Mouse (Mus musculus) C2C12 (cell line): Measurements from ENCODE around the gene Atp5b. TPM values are rescaled to one million over a fixed set of nuclear protein-coding genes. Genes with fewer than 3 reads are reported as not detected.

Source experiments
- H3K27me3 ChIP-seq: one replicate; pipeline ENCODE4 v1.6.1; 2011; ENCODE audit not compliant: control insufficient read depth, insufficient read depth, insufficient read length
- H3K36me3 ChIP-seq: one replicate; pipeline ENCODE4 v1.6.1; 2011; ENCODE audit not compliant: control insufficient read depth, insufficient read depth
- H3K4me3 ChIP-seq: one replicate; pipeline ENCODE4 v1.5.1; 2011; ENCODE audit warnings: mild to moderate bottlenecking, control low read depth; ENCODE audit not compliant: poor library complexity, insufficient read depth, severe bottlenecking
- H3K79me2 ChIP-seq: one replicate; pipeline ENCODE4 v1.6.1; 2011; ENCODE audit not compliant: control insufficient read depth, insufficient read depth
- H3K79me3 ChIP-seq: one replicate; pipeline ENCODE4 v1.6.1; 2011; ENCODE audit warnings: low read depth, control low read depth
- H3ac ChIP-seq: one replicate; pipeline ENCODE3; 2011; ENCODE audit warnings: low read depth; ENCODE audit not compliant: control insufficient read depth, insufficient read length
- CEBPB ChIP-seq: IDR thresholded peaks from one replicate; pipeline ENCODE4 v1.6.1; 2011; ENCODE audit warnings: low read depth, mild to moderate bottlenecking, control low read depth, moderate library complexity
- CTCF ChIP-seq: IDR thresholded peaks from one replicate; pipeline ENCODE4 v1.5.1; 2011; ENCODE audit not compliant: control insufficient read depth, insufficient read depth, insufficient read length
- FOSL1 ChIP-seq: IDR thresholded peaks from one replicate; pipeline ENCODE4 v1.8.0; 2011; ENCODE audit warnings: mild to moderate bottlenecking, low read length; ENCODE audit not compliant: poor library complexity, insufficient read depth, severe bottlenecking
- MAX ChIP-seq: IDR thresholded peaks from one replicate; pipeline ENCODE4 v1.6.1; 2011; ENCODE audit warnings: mild to moderate bottlenecking, control low read depth
- MYOD1 ChIP-seq: IDR thresholded peaks from one replicate; pipeline ENCODE4 v1.6.1; 2011; ENCODE audit warnings: low read depth; ENCODE audit not compliant: control insufficient read depth, insufficient read length
- MYOG ChIP-seq: IDR thresholded peaks from one replicate; pipeline ENCODE4 v1.6.1; 2011; ENCODE audit not compliant: control insufficient read depth, insufficient read length; ENCODE audit errors: extremely low read depth
- USF1 ChIP-seq: IDR thresholded peaks from one replicate; pipeline ENCODE4 v1.6.1; 2011; ENCODE audit warnings: low read depth, mild to moderate bottlenecking, control low read depth, moderate library complexity
- polyA plus RNA-seq: library from polyadenylated mRNA; unstranded; fragments of >200 nt; fragmentation: generic; extraction: Trizol; gene quantifications from one replicate; pipeline ENCODE4 v1.2.1, GENCODE M21; 2012; ENCODE audit warnings: missing spikeins

Atp5b gene
- polyA plus RNA-seq, 1 experiment = 3,917 TPM

DNA sequence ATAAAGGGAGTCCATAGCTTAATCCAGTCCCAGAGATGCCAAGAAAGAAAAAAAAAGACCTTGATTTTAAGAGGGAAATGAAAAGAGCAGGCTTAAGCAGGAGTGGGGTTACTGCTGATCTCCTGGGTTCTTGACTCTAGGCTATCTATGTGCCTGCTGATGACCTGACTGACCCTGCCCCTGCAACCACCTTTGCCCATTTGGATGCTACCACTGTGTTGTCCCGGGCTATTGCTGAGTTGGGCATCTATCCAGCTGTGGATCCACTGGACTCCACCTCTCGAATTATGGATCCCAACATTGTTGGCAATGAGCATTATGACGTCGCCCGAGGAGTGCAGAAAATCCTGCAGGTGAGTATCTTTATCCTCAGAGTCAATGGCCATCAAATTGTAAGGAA, 5.1 kb downstream of the Atp5b start:
- no peak overlapping the region for H3K4me3 ChIP-seq
- H3K36me3 ChIP-seq = peaks cover 72% of the 10 kb centered on the region
- H3K79me3 ChIP-seq = peaks cover 41% of the 10 kb centered on the region
- no peaks in the 10 kb centered on the region for H3K27me3 ChIP-seq
- TF ChIP-seq FOSL1 = no peak
- TF ChIP-seq USF1 = no peak
- TF ChIP-seq CEBPB = no peak
- TF ChIP-seq MAX = no peak
- TF ChIP-seq CTCF = no peak
- TF ChIP-seq MYOD1 = no peak
- no peak for TF ChIP-seq MYOG
- no peak overlapping the region for H3ac ChIP-seq
- peaks cover 54% of the 10 kb centered on the region for H3K79me2 ChIP-seq

DNA sequence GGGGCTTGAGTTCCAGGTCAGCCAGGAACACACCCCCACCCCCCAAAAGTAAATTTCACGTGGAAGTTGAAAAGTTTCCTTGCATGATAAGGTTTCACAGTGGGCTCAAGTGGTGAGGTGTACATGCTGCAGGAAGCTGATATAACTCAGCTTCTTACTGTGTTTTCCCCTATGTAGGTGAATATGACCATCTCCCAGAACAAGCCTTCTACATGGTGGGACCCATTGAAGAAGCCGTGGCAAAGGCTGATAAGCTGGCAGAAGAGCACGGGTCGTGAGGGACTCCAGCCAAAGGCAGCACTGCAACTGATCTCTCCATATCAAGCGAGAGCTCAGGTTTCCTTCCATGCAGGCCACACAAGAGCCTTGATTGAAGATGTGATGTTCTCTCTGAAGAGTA, 6.8 kb downstream of the Atp5b start:
- H3ac ChIP-seq = no peak overlapping the region
- H3K4me3 ChIP-seq = no peak overlapping the region
- peaks cover 24% of the 10 kb centered on the region for H3K79me3 ChIP-seq
- H3K36me3 ChIP-seq = peaks cover 60% of the 10 kb centered on the region
- no peaks in the 10 kb centered on the region for H3K27me3 ChIP-seq
- peaks cover 38% of the 10 kb centered on the region for H3K79me2 ChIP-seq
- TF ChIP-seq MAX (no peak), CEBPB (no peak), MYOD1 (no peak), USF1 (no peak), CTCF (no peak)

DNA sequence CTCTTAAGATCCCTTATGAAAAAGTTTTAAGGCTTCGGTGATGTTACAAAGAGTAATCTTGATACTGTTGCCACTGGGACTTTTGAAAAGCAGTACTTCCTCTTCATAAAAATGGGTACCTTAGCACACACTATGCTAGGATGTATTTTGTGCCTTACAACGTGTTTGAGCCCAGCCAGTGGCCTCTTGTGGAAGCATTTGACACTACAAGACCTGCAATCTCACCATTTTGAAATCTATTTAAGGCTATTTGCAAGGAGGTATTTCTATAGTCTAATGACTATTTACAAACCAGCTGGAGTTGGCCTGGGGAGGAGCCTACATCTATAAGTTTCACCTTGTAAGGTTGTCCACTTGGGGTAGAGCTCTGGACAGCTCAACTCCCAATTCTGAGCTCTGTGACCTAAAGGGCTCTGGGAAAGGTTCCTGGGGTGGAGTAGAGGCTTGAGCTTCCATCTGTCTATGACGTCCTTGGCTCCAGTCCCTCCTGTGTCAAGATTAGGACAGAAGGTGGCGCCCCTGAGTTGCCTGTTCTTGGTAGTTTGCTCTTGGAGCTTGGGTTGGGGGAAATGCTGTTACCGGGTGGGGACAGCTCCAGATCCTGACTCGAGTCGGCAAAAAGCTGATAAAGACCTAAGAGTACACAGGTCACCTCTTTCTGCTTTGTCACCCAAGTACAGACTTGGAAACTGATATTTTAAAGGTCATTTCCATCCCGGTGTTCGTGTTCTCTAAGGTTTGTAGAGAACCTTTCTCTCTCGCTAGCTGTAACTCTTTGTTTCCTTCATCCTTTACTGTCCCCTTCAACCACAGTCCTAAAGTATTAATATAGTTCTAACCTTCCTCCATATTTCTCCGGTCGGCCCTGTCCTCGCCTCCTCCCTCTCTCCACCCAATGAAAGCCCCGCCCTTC, 7.8 kb downstream of the Atp5b start:
- H3K27me3 ChIP-seq = no peaks in the 10 kb centered on the region
- H3K79me2 ChIP-seq = peaks cover 27% of the 10 kb centered on the region
- H3K4me3 ChIP-seq = peak overlapping the region; percentile 55
- no peak overlapping the region for H3ac ChIP-seq
- peaks cover 14% of the 10 kb centered on the region for H3K79me3 ChIP-seq
- peaks cover 49% of the 10 kb centered on the region for H3K36me3 ChIP-seq
- TF ChIP-seq USF1 (no peak), CEBPB (no peak), CTCF (peak; percentile 43), MYOG (no peak)

DNA sequence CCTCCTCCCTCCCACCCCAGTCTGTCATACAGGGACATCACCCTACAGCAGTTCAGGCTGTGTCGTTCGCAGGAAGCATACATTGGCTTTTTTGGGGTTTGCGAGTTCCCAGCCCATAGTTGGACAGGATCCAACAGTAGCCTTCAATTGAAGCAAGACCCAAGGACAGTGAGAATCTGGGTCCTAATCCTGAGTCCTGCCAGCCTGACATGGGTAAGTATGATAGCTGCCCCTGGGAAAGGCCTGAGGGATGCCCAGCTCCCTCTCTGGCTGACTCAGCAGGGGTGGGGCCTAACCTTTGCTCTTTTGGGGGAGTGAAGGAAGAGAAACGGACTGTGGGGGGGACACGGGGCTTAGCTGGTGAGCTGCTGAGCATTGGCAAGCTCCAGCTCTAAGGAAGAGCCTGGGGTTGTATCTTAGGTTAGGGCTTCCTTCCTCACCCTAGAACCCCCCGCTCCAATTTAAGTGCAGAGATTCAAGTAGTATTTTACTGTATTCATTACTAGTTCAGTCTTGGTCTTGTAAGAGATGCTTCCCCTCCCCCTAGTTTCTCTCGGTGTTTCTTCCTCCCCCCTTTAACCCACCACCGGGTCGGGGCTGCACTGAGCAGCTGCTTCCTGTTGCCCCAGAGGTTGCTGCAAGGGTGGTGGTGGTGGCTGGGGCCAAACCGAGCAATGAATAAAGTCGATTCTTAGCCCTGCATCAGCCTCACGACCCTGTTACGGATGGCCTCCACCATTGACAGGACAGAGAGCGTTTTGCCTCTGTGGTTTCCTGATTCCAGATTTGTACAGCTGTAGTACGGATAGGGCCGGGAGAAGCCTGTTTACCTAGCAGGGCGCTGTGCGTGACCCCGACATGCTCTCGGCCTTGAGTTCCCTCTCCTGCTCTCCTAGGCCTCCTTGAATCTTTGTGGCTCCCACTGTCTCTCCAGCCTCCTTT, 8.8 kb downstream of the Atp5b start, which contains the start of gene Baz2a:
Gene Baz2a, plus strand, starts transcription at position 14 of the 942 bp plus-strand sequence.
- no peaks in the 10 kb centered on the region for H3K27me3 ChIP-seq
- peaks cover 5% of the 10 kb centered on the region for H3K79me3 ChIP-seq
- no peak for TF ChIP-seq MYOG
- TF ChIP-seq MYOD1 = no peak
- no peak for TF ChIP-seq MAX
- no peak for TF ChIP-seq USF1
- no peak for TF ChIP-seq FOSL1
- TF ChIP-seq CEBPB = no peak
- no peak for TF ChIP-seq CTCF
- peaks cover 40% of the 10 kb centered on the region for H3K36me3 ChIP-seq
- H3K79me2 ChIP-seq = peaks cover 23% of the 10 kb centered on the region
- peak within 1 kb of the TSS; percentile 55 for H3K4me3 ChIP-seq
- H3ac ChIP-seq = peak within 1 kb of the TSS; percentile 75

DNA sequence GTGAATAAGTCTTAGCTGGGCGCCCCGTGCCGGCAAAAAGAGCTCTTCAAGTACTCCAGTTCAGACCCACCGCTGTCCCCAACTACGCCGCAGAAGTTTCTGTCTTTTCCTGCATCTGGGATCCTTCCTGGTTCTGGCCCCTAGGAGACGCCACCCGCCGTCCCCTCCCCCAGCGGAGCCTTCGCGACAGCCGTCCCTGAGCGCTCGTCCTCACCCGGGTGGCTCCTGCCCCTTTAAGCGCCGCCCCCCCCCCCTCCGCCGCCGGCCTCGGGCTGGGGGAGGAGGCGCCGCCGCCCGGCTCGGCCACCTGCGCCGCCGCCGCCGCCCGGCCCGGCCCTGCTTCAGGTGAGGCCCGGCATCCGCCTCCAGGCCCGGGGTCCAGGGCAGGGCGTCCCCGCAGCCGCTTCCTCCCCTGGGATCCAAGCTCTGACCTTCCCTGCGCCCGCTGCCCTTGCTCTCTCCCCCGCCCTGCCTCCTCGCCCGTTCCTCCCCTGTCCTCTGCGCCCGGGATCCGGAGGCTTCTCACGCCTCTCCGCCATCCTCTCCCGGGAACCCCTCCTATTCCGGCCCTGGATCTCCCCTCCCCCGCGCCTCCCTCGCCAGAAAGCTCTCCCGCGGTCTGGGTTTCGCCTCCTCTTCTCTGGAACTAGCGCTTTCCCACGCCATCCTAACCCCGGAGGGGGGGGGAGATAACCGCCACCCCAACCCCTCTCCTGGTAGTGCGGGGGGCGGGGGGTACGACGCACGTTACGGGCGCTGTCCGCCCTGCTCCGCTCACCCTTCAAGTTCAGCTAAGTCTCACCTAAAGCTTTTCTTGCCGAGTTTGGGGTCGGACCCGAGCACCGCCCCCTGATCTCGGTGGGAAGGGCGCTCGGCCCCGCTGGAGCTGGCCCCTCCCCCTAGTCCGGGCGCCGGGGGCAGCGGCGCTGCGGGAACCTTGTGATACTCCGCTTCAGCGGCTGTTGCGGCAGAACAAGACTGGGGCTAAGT, 9.7 kb downstream of the Atp5b start:
- Histone ChIP-seq H3K79me3 (peaks cover 8% of the 10 kb centered on the region), H3K4me3 (peak overlapping the region; percentile 55), H3K27me3 (no peaks in the 10 kb centered on the region), H3K36me3 (peaks cover 30% of the 10 kb centered on the region), H3K79me2 (peaks cover 23% of the 10 kb centered on the region), H3ac (peak overlapping the region; percentile 75)
- no peak for TF ChIP-seq FOSL1
- no peak for TF ChIP-seq MYOD1
- no peak for TF ChIP-seq MAX
- peak; percentile 44 for TF ChIP-seq CTCF
